Mouse (Mus musculus) bone marrow, adult 2 months (tissue): ENCODE measurements at regions not wholly inside any gene's neighbourhood (a gene's known extent, or its start where the extent isn't known, plus 50 kb on each side); places are given as distances from the start of the nearest gene placed in this dataset.

Experiments
- CTCF ChIP-seq: fragments of 200-500 bp; IDR thresholded peaks from 2 replicates; pipeline ENCODE4 v1.5.1; 2011; ENCODE audit warnings: low read length, control low read depth; ENCODE audit not compliant: control insufficient read depth, insufficient read depth
- POLR2A ChIP-seq: fragments of 200-500 bp; IDR thresholded peaks from 2 replicates; pipeline ENCODE4 v1.6.1; 2011; ENCODE audit warnings: low read depth, mild to moderate bottlenecking, control low read depth, low read length, borderline replicate concordance; ENCODE audit not compliant: control insufficient read depth

GRCm38 (mm10) chr14:64574773-64575172 is 470.7 kb downstream of the Prss52 start:
- no peak for TF ChIP-seq CTCF
- no peak for TF ChIP-seq POLR2A
